Mouse (Mus musculus) E14TG2a.4 (cell line): Measurements from ENCODE around the gene Dhx35.

Source experiments
- CTCF ChIP-seq: conservative IDR thresholded peaks from 2 replicates; pipeline ENCODE4 v1.5.1; 2014; ENCODE audit warnings: low read length
- NANOG ChIP-seq: IDR thresholded peaks from 2 replicates; pipeline ENCODE4 v1.6.1; 2014; ENCODE audit warnings: borderline replicate concordance, low read length, mixed read lengths

DNA sequence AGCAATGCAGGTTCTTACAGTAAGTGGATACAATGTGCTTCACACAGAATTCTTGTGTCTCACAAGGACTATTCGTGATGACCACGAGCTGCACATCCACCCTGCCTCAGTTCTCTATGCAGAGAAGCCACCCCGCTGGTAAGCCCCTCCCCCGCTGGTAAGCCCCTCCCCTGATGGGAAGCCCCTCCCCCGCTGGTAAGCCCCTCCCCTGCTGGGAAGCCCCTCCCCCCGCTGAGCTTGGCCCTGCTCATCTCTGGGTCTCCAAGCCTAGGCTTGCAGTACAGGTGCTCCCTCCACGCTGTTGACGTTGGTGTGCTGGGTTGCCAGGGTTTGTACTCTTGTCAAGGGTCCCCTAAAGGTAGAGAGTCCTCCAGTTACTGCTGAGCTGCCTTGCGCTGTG lies 54.8 kb downstream of the Dhx35 start:
- TF ChIP-seq CTCF = no peak
- no peak for TF ChIP-seq NANOG
